Mouse (Mus musculus) kidney, adult 2 months (tissue): Measurements from ENCODE around the gene Uroc1.

Experiments
- CTCF ChIP-seq: fragments of 200-500 bp; conservative IDR thresholded peaks from 2 replicates; pipeline ENCODE4 v1.5.1; 2011; ENCODE audit warnings: low read depth, mild to moderate bottlenecking, control low read depth, low read length, moderate library complexity, mixed read lengths; ENCODE audit not compliant: insufficient read depth, insufficient read length
- POLR2A ChIP-seq: fragments of 200-500 bp; IDR thresholded peaks from one replicate; pipeline ENCODE4 v1.6.1; 2011; ENCODE audit warnings: low read depth, low read length, control low read depth

- no peak for TF ChIP-seq POLR2A
- TF ChIP-seq CTCF: no peak
Observed at GRCm38 (mm10) chr6:90317510-90318258, 15.4 kb upstream of the Uroc1 start.
